In the genomic region with DNA sequence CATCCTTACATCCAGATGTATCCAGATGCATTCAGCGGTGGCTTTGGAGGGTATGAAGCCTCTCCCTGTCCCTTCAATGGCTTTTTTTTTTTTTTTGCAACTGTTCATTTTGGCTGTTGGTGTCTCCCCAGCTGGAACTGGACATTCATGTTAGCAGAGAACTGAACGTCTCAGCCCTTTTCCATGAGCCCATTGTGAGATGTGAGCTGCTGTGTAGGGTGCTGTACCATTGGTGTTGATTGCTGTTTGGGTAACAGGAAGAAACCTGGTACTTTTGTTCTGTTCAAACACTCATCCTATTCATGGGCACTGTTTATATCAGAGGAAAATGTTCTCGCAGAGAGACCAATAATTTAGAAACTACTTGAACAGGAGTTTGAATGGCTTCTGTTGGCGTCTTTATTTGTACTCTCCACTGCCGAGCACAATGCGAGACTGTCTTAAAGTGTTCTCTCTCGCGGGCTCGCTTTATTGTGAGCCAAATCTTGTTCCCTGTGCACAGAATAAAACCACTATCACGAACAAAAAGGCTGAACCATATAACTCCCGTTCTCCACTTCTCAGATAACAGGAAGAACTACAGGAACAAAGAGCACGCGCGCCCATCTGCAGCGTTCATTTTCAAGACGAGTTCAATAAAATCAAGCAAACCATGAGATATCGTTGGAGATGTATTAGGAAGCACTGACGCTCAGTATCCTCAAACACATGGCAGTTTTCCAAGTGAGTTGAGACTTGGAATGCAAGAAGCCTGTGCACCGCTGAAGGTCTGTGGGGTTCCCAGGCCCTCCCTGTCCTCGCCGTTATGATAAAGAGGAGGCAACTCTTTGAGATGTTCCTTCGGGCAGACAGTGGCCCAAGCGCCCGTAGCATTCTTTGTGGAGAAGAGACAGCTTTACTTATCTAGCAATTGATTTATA, we compare ENCODE assay signal across 26 mouse cellular contexts. TPM values are rescaled to one million over a fixed set of nuclear protein-coding genes. Genes with fewer than 3 reads are reported as not detected.
DNase-seq lines count a peak whose midpoint lies in the region; ATAC-seq and TF ChIP-seq lines count a peak whose summit lies in the region.
"Had no signal": no experiment of that assay in that cellular context is flagged by ENCODE, and none has a peak within 500 bp of the region (broad histone marks: within the 10 kb centered on the region; RNA-seq: fewer than 3 reads in every experiment).

No protein-coding gene starts in this region.

- H3K27me3 ChIP-seq in hindbrain, embryonic 16.5 days (replicated peaks; ENCODE audit: control insufficient read depth, insufficient read depth, low read length), result no peaks in the 10 kb centered on the region
- no peaks in the 10 kb centered on the region for H3K27me3 ChIP-seq in hindbrain, embryonic 13.5 days
- H3K27me3 ChIP-seq: embryonic facial prominence, embryonic 12.5 days; forebrain, embryonic 13.5 days; midbrain, embryonic 12.5 days had no signal

- intact Hi-C loops in left cerebral cortex, adult 2 months (cut with DNase I), result no loop called here
- intact Hi-C loops in left cerebral cortex, postnatal 4 days (cut with DNase I), result no loop called here

- no peaks in the 10 kb centered on the region for H3K36me3 ChIP-seq in hindbrain, embryonic 16.5 days (ENCODE audit: control insufficient read depth, insufficient read depth, low read length)
- H3K36me3 ChIP-seq in hindbrain, embryonic 13.5 days, result no peaks in the 10 kb centered on the region
- H3K36me3 ChIP-seq: embryonic facial prominence, embryonic 12.5 days; hindbrain, embryonic 10.5 days; midbrain, embryonic 12.5 days had no signal

- H3K4me2 ChIP-seq in hindbrain, embryonic 16.5 days (ENCODE audit: low read length), result no peak overlapping the region
- H3K4me2 ChIP-seq in hindbrain, embryonic 13.5 days, result no peak overlapping the region
- H3K4me2 ChIP-seq: embryonic facial prominence, embryonic 12.5 days; forebrain, embryonic 13.5 days; midbrain, embryonic 12.5 days had no signal

- ATAC-seq in hindbrain, embryonic 16.5 days, result 0 out of 2 replicates have a peak, but pooled peaks have one; percentile 45
- no peak for ATAC-seq in hindbrain, embryonic 13.5 days (ENCODE audit: low FRiP score)
- ATAC-seq: forebrain, embryonic 13.5 days had no signal

- no peak overlapping the region for H3K4me3 ChIP-seq in hindbrain, embryonic 16.5 days (ENCODE audit: low read length)
- H3K4me3 ChIP-seq in hindbrain, embryonic 13.5 days, result no peak overlapping the region
- H3K4me3 ChIP-seq in left cerebral cortex, adult 2 months, result no peak overlapping the region
- H3K4me3 ChIP-seq: embryonic facial prominence, embryonic 12.5 days; erythroblast, embryonic 14.5 days; forebrain, embryonic 13.5 days; hindbrain, embryonic 10.5 days; midbrain, embryonic 12.5 days; myocyte had no signal

- no peak overlapping the region for H3K9ac ChIP-seq in hindbrain, embryonic 16.5 days (ENCODE audit: low read depth, low read length)
- H3K9ac ChIP-seq in hindbrain, embryonic 13.5 days, result no peak overlapping the region
- H3K9ac ChIP-seq: embryonic facial prominence, embryonic 12.5 days; forebrain, embryonic 13.5 days; liver, embryonic 14.5 days; midbrain, embryonic 12.5 days had no signal

- DNase-seq in cerebellum, adult 11-12 months, result peak; percentile 9
- DNase-seq in cerebellum, postnatal 36 days, result no peak
- DNase-seq in left cerebral cortex, adult 2 months (ENCODE audit: extremely low spot score in 1 of 2, low spot score in 2 of 2), result no peak
- DNase-seq in left cerebral cortex, postnatal 4 days, result no peak
- peak; percentile 93 for DNase-seq in brain, adult 2 months (ENCODE audit: low read depth, low spot score)
- DNase-seq in spleen, adult 12 weeks (ENCODE audit: low spot score), result no peak
- DNase-seq: adrenal gland, adult 2 months; gastrocnemius, postnatal 36 days; kidney, adult 8-10 months; kidney, postnatal 25 days; right cerebral cortex, postnatal 4 days had no signal

- no peak overlapping the region for H3K27ac ChIP-seq in hindbrain, embryonic 16.5 days (ENCODE audit: low read depth, low read length)
- no peak overlapping the region for H3K27ac ChIP-seq in hindbrain, embryonic 13.5 days
- H3K27ac ChIP-seq in left cerebral cortex, adult 2 months, result peak overlapping the region; percentile 68
- H3K27ac ChIP-seq: embryonic facial prominence, embryonic 12.5 days; forebrain, embryonic 13.5 days; hindbrain, embryonic 10.5 days; liver, embryonic 14.5 days; midbrain, embryonic 12.5 days had no signal

- 0 out of 2 replicates have a peak, but pooled peaks cover 2% of the 10 kb centered on the region for H3K9me3 ChIP-seq in hindbrain, embryonic 16.5 days (ENCODE audit: control insufficient read depth, low read length)
- peaks cover 4% of the 10 kb centered on the region for H3K9me3 ChIP-seq in hindbrain, embryonic 13.5 days
- H3K9me3 ChIP-seq: hindbrain, embryonic 10.5 days; midbrain, embryonic 12.5 days had no signal

- TF ChIP-seq CTCF in left cerebral cortex, adult 2 months (IDR thresholded peaks at IDR 0.05), result no peak

- WGBS in hindbrain, embryonic 16.5 days, result 86% methylated on average over 24 of the region's 24 CpGs
- 91% methylated on average over 24 of the region's 24 CpGs for WGBS in hindbrain, embryonic 13.5 days

- no peaks in the 10 kb centered on the region for H3K4me1 ChIP-seq in hindbrain, embryonic 16.5 days (ENCODE audit: control insufficient read depth, insufficient read depth, low read depth, low read length)
- H3K4me1 ChIP-seq in hindbrain, embryonic 13.5 days (replicated peaks), result no peaks in the 10 kb centered on the region
- H3K4me1 ChIP-seq: embryonic facial prominence, embryonic 12.5 days; forebrain, embryonic 13.5 days; hindbrain, embryonic 10.5 days; midbrain, embryonic 12.5 days had no signal

RNA-seq across cellular contexts. Expression of a gene that starts 59.7 kb away (rescaled TPM):
- not detected in 2 replicates for polyA plus RNA-seq in hindbrain, embryonic 16.5 days (2015; fragmentation: Nextera tagmentation; extraction: Ambion mirVana)
- not detected in 2 replicates for polyA plus RNA-seq in hindbrain, embryonic 13.5 days (2015; fragmentation: Nextera tagmentation; extraction: Ambion mirVana)
- not detected for total RNA-seq in left cerebral cortex, adult 2 months (2021)
- total RNA-seq in left cerebral cortex, postnatal 4 days (2021), result not detected
- total RNA-seq: adrenal gland, adult 2 months; gastrocnemius, postnatal 36 days; left cerebral cortex, adult 8-10 months; neutrophil, adult 5-6 weeks had no signal
- polyA plus RNA-seq: adrenal gland, adult 2 months; embryonic facial prominence, embryonic 12.5 days; erythroblast, embryonic 14.5 days; forebrain, embryonic 13.5 days; heart, postnatal 0 days; hindbrain, embryonic 10.5 days; intestine, embryonic 14.5 days; limb, embryonic 14.5 days; liver, embryonic 14.5 days; lung, embryonic 16.5 days; midbrain, embryonic 12.5 days; myocyte had no signal

Comparison
In these comparisons a context has a peak if more than half of its experiments do, and no peak if none do; other contexts are left out.
1. DNase-seq: peak in cerebellum, adult 11-12 months (single experiment) and brain, adult 2 months (single experiment); none in cerebellum, postnatal 36 days (0 of 2), left cerebral cortex, adult 2 months (0 of 2), left cerebral cortex, postnatal 4 days (single experiment) and spleen, adult 12 weeks (single experiment).